Mouse (Mus musculus) ES-E14 (cell line): Measurements from ENCODE around the gene Bsdc1. TPM values are rescaled to one million over a fixed set of nuclear protein-coding genes. Genes with fewer than 3 reads are reported as not detected.

Experiments used
- DNase-seq: peaks from one replicate; pipeline ENCODE4 v3.0.0-alpha.2; 2013; ENCODE audit warnings: low read depth, low spot score
- H3K27ac ChIP-seq: 2 replicates; pipeline ENCODE4 v1.5.1; 2012; ENCODE audit warnings: low read depth, mild to moderate bottlenecking, low read length, moderate library complexity, mixed read lengths; ENCODE audit not compliant: poor library complexity, insufficient read depth, severe bottlenecking
- H3K36me3 ChIP-seq: 2 replicates; pipeline ENCODE4 v1.6.1; 2012; ENCODE audit warnings: mild to moderate bottlenecking, low read length, moderate library complexity, mixed read lengths; ENCODE audit not compliant: control insufficient read depth, poor library complexity, insufficient read depth, severe bottlenecking
- H3K4me1 ChIP-seq, 2 experiments: fragments of 150-350 bp in 1 of 2; sonication (generic) in 1 of 2; 2 replicates each; pipeline ENCODE4 v1.6.1; 2012; ENCODE audit warnings: low read length in 2 of 2, mild to moderate bottlenecking in 1 of 2, mixed read lengths in 1 of 2; ENCODE audit not compliant: control insufficient read depth in 2 of 2, insufficient read depth in 2 of 2, poor library complexity in 1 of 2
- H3K4me3 ChIP-seq, 2 experiments: fragments of 150-350 bp in 1 of 2; sonication (generic) in 1 of 2; 2 replicates each; pipeline ENCODE4 v1.5.1; 2012; ENCODE audit warnings: low read length in 2 of 2, low read depth in 1 of 2, mild to moderate bottlenecking in 1 of 2, mixed read lengths in 1 of 2; ENCODE audit not compliant: insufficient read depth in 1 of 2, poor library complexity in 1 of 2, severe bottlenecking in 1 of 2
- H3K9ac ChIP-seq: 2 replicates; pipeline ENCODE4 v1.6.1; 2012; ENCODE audit warnings: low read depth, mild to moderate bottlenecking, low read length, mixed read lengths; ENCODE audit not compliant: poor library complexity, insufficient read depth, severe bottlenecking
- H3K9me3 ChIP-seq: fragments of 150-350 bp; sonication (generic); 2 replicates; pipeline ENCODE4 v1.6.1; 2012; ENCODE audit warnings: low read depth, mild to moderate bottlenecking, low read length; ENCODE audit not compliant: control insufficient read depth, insufficient read depth
- CHD2 ChIP-seq: IDR thresholded peaks from 2 replicates; pipeline ENCODE4 v1.6.1; 2014; ENCODE audit warnings: mild to moderate bottlenecking, low read depth, low read length, inconsistent platforms
- HCFC1 ChIP-seq: IDR thresholded peaks from 2 replicates; pipeline ENCODE4 v1.6.1; 2012; ENCODE audit warnings: low read length, inconsistent platforms, borderline replicate concordance; ENCODE audit not compliant: insufficient read depth
- MAFK ChIP-seq: IDR thresholded peaks from 2 replicates; pipeline ENCODE4 v1.6.1; 2014; ENCODE audit warnings: mild to moderate bottlenecking, low read depth, low read length, inconsistent platforms; ENCODE audit not compliant: insufficient read depth
- ZC3H11A ChIP-seq: IDR thresholded peaks from 2 replicates; pipeline ENCODE4 v1.6.1; 2012; ENCODE audit warnings: low read depth, mild to moderate bottlenecking, inconsistent platforms, low read length, borderline replicate concordance
- ZNF384 ChIP-seq: IDR thresholded peaks from 2 replicates; pipeline ENCODE4 v1.6.1; 2012; ENCODE audit warnings: low read depth, low read length, inconsistent platforms
- in situ Hi-C, 2 experiments: fragments of 600-800 bp; cut with MboI; formaldehyde crosslinking; loops; one replicate each; pipeline ENCODE4 v1.15.1; 2025; ENCODE audit warnings: low sequenced_read_pairs in 2 of 2, inconsistent platforms in 1 of 2; ENCODE audit not compliant: unreplicated experiment in 2 of 2
- total RNA-seq: library from RNA; depleted of rRNA; stranded (reverse); fragments of 300-350 nt; gene quantifications from 2 replicates; pipeline ENCODE4 v1.2.3, GENCODE M21; 2012

The Bsdc1 gene
- total RNA-seq, 1 experiment, result 33.3 TPM

DNA sequence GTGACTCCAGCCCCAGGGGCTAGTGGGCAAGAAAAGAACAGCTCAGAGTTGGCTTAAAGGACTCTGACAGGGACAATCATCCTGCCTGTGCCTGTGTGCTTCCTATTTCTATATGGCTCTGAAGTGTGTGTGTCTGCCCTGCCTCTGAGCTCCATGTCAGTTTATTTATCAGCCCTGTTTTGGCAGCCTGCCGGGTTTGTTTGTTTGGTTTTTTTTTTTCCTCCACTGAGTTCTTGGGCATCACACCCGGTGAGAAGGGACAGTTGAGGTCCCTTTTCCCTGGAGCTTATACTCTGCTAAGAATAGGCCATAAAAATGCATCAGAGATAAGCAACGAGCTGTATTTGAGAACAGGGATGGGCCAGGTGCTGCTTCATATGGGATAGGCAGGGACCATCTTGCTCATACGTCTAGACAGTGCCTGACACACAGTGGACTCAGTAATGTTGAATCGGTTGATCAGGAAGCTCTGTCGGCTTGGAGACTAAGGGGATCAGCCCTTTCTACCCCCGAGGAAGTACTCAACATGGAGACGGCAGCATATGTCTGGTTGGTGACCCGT lies 41.0 kb downstream of the Bsdc1 start:
- in situ Hi-C loops, result no loop called here
- Histone ChIP-seq H3K9me3 (no peaks in the 10 kb centered on the region), H3K36me3 (no peaks in the 10 kb centered on the region), H3K4me3 (peak overlapping the region in 1 of 2 experiments; percentile 34; a peak in 1 of 4 replicates), H3K9ac (peak overlapping the region; percentile 48), H3K4me1 (peaks cover 26 to 34% of the 10 kb centered on the region in 2 experiments), H3K27ac (peak overlapping the region; percentile 89)
- DNase-seq, result no peak
- TF ChIP-seq ZC3H11A, result no peak
- no peak for TF ChIP-seq CHD2
- TF ChIP-seq HCFC1, result no peak
- no peak for TF ChIP-seq MAFK
- no peak for TF ChIP-seq ZNF384

DNA sequence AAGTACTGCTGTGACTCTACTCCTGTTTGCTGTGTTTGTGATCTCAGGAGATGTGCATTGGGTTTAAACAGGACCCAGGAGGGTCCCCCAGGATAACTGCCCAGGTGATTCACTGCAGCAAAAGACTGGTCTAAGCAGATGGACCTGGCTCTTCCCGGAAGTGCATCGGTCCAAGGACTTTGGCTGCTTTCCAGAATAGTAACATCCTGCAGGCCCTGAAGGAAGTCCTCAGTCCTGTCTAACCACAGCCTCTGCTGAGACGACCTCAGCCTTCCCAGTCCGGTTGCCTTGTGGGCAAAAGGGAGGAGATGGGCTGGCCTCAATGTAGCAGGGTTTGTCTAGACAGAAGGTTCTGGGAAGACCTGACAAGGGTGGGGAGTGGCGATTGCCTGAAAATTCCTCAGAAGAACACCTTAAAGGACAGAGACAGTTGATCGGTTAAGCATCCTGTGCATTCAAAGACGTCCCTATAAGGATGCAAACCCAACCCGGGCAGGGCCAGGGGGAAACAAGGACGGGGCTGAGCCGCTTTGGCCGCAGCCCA lies 41.6 kb downstream of the Bsdc1 start:
- no peak for TF ChIP-seq ZNF384
- TF ChIP-seq CHD2, result peak; percentile 13; the same call in 1 of the 2 replicates
- Histone ChIP-seq H3K9me3 (no peaks in the 10 kb centered on the region), H3K36me3 (no peaks in the 10 kb centered on the region), H3K9ac (peak overlapping the region; percentile 48), H3K4me3 (peak overlapping the region in 1 of 2 experiments; percentile 38; a peak in 2 of 4 replicates), H3K27ac (peak overlapping the region; percentile 89), H3K4me1 (peaks cover 26 to 36% of the 10 kb centered on the region in 2 experiments)
- in situ Hi-C loops, result no loop called here
- peak; percentile 78 for DNase-seq

DNA sequence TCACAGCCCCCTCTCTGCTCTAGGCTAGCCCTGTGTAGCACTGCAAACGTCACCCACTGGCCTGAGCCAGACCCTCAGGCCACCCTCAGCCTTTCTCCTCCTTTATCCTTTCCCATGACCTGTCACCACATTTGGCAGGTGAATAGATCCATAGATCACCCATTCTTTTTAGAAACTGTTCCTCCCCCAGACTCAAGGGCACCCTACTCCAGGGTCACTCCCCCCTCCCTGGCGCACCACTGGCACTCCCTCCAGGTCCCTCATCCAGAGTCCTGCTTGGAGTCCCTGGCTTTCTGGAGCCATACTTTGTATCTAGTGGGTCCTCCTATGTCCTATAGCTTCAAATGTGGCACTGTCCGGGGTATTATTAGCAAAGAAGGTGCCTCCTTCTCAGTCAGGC lies 44.1 kb downstream of the Bsdc1 start:
- Histone ChIP-seq H3K27ac (no peak overlapping the region), H3K36me3 (no peaks in the 10 kb centered on the region), H3K9me3 (no peaks in the 10 kb centered on the region), H3K9ac (no peak overlapping the region), H3K4me3 (no peak overlapping the region), H3K4me1 (peaks cover 28 to 34% of the 10 kb centered on the region in 2 experiments)
- TF ChIP-seq ZC3H11A (no peak), HCFC1 (no peak), CHD2 (no peak), ZNF384 (no peak), MAFK (no peak)
- DNase-seq, result no peak
- in situ Hi-C loops, result no loop called here

DNA sequence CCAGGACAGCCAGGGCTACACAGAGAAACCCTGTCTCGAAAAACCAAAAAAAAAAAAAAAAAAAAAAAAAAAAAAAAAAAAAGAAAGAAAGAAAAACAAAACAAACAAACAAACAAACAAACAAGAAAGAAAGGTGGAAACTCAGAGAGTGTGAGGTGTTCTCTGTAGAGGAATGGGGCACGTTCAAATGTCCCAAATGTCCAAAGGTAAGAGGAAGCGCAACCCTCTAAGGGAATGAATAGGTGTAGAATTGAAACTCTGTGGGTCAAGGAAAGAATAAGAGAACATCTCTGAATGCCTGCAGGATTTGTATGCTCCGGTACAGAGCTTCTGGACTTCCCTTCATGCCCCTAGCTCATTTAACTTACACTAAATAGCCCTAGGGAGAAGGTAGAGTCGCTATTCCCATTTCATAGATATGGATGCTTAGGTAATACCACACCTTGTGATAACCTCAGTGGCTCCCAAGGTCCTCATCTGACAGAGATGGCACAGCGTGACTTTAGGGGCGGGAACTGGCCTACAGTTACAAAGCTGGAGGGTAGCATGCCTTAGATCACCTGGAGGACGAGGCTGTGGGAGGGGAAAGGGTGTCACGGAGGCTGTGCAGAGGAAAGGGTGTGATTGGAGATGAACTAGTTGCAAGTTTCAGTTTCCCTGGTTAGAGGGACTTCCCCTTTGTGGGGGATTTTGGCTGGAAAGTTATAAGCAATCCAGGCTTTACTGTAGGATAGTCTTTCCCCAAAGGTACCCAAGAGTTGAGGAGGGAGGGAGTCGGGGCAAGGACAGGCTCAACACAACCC lies 46.3 kb downstream of the Bsdc1 start:
- Histone ChIP-seq H3K27ac (no peak overlapping the region), H3K9me3 (no peaks in the 10 kb centered on the region), H3K4me3 (no peak overlapping the region), H3K4me1 (peaks cover 19 to 29% of the 10 kb centered on the region in 2 experiments), H3K9ac (no peak overlapping the region), H3K36me3 (no peaks in the 10 kb centered on the region)
- no peak for TF ChIP-seq MAFK
- no peak for TF ChIP-seq ZNF384
- TF ChIP-seq ZC3H11A, result no peak
- no peak for TF ChIP-seq HCFC1
- TF ChIP-seq CHD2, result no peak
- no peak for DNase-seq
- in situ Hi-C loops, result no loop called here
